Mouse (Mus musculus): Measurements from ENCODE around the gene Srrm3. TPM values are rescaled to one million over a fixed set of nuclear protein-coding genes. Genes with fewer than 3 reads are reported as not detected.

Gene Srrm3
- total and polyA plus RNA-seq, 2 experiments from 2014 or later = 50.8 to 106 TPM

DNA sequence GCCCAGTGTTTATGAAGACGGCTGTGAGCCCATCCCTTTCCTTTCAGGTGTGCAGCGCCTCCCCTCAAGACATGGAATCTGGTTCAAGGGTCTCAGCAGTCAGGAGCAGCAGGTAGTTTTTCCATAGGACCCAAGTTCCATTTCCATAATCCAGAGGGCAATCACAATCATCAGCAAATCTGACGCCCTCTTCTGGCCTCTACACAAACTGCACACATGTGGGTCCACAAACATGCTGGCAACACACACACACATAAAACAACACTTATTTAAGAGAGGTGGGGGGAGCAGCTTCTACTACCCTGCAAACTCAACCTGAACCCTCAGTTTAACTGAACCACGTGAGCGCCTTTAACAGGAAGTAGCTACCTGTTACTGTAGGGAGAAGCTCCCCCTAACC, 111.9 kb downstream of the Srrm3 start:
- Histone ChIP-seq H3K4me3 (ENCODE audit: low read length) (no peak overlapping the region), H3K9ac (replicated peaks; ENCODE audit: low read length) (no peak overlapping the region), H3K27me3 (ENCODE audit: insufficient read depth, low read length) (no peaks in the 10 kb centered on the region), H3K27ac (no peak overlapping the region), H3K36me3 (ENCODE audit: insufficient read depth, low read length) (peaks cover 28% of the 10 kb centered on the region; the same call in 1 of the 2 replicates), H3K9me3 (ENCODE audit: low read length) (no peaks in the 10 kb centered on the region), H3K4me2 (ENCODE audit: low read depth, low read length) (no peak overlapping the region), H3K4me1 (ENCODE audit: insufficient read depth, low read length) (no peaks in the 10 kb centered on the region)
- TF ChIP-seq CTCF (IDR thresholded peaks at IDR 0.05; ENCODE audit: low read depth) = peak; percentile 30
- no peak for ATAC-seq
- 96% methylated on average over 5 of the region's 5 CpGs for WGBS
- DNase-seq (ENCODE audit: low spot score) = no peak

DNA sequence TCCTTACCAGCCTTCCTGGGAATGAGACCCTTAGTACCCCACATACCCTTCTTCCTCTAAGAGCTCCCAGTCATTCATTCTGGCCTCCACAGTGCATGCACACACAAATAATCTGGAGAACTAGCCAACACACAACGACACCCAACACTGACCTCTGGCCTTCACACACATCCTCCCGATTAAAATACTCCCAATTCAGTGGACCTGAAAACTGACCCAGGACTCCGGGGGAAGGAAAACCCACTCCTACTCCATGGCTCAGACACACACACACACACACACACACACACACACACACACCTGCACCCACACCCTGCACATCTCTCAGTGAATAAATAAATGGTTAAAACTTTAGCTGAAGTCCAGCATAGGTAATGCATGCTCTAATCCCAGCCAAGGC, 113.2 kb downstream of the Srrm3 start:
- no peak overlapping the region for H3K4me2 ChIP-seq (ENCODE audit: low read depth, low read length)
- no peak for DNase-seq (ENCODE audit: low spot score)
- H3K9me3 ChIP-seq (ENCODE audit: low read length) = no peaks in the 10 kb centered on the region
- WGBS = 91% methylated on average over 3 of the region's 3 CpGs
- no peak for TF ChIP-seq CTCF (IDR thresholded peaks at IDR 0.05; ENCODE audit: low read depth)
- no peaks in the 10 kb centered on the region for H3K4me1 ChIP-seq (ENCODE audit: insufficient read depth, low read length)
- no peak overlapping the region for H3K27ac ChIP-seq
- no peak for ATAC-seq
- peaks cover 26% of the 10 kb centered on the region; the same call in 1 of the 2 replicates for H3K36me3 ChIP-seq (ENCODE audit: insufficient read depth, low read length)
- no peak overlapping the region for H3K9ac ChIP-seq (replicated peaks; ENCODE audit: low read length)
- H3K4me3 ChIP-seq (ENCODE audit: low read length) = no peak overlapping the region
- H3K27me3 ChIP-seq (ENCODE audit: insufficient read depth, low read length) = no peaks in the 10 kb centered on the region

DNA sequence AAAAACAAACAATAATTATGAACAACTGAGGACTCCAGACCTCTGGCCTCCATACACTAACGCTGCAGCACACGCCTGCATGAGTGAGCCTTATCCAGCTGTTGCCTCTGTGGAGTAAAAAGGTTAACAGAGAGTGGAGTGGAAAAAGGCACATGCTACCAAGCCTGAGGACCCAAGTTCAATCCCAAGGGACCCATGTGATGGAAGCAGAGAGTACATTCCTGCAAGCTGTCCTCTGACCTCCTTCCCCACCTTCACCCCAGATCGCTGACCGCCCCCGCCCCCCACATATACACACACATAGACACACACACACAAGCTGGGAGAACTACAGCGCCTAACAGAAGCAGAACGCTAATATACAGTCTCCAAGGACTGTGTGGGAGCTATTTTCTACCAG, 117.2 kb downstream of the Srrm3 start:
- H3K27ac ChIP-seq = no peak overlapping the region
- H3K27me3 ChIP-seq (ENCODE audit: insufficient read depth, low read length) = no peaks in the 10 kb centered on the region
- no peaks in the 10 kb centered on the region for H3K9me3 ChIP-seq (ENCODE audit: low read length)
- ATAC-seq (no peak), DNase-seq (ENCODE audit: low spot score) (no peak)
- H3K9ac ChIP-seq (replicated peaks; ENCODE audit: low read length) = no peak overlapping the region
- TF ChIP-seq CTCF (IDR thresholded peaks at IDR 0.05; ENCODE audit: low read depth) = no peak
- no peaks in the 10 kb centered on the region for H3K4me1 ChIP-seq (ENCODE audit: insufficient read depth, low read length)
- 88% methylated on average over 7 of the region's 7 CpGs for WGBS
- H3K4me3 ChIP-seq (ENCODE audit: low read length) = no peak overlapping the region
- peaks cover 29% of the 10 kb centered on the region; the same call in 1 of the 2 replicates for H3K36me3 ChIP-seq (ENCODE audit: insufficient read depth, low read length)
- H3K4me2 ChIP-seq (ENCODE audit: low read depth, low read length) = no peak overlapping the region

Small RNA genes within 50 kb of the gene (microRNA-seq; reads per million reads assigned to microRNA genes)
- 0 reads per million in 2 experiments for gene Gm23268

Other genes starting within 250 kb of the Srrm3 start
- gene Ccl26, start 243.3 kb upstream of the Srrm3 start, total RNA-seq (2014; rRNA removed) = not detected in 2 replicates
- not detected in 2 replicates for gene Ccl26, start 243.3 kb upstream of the Srrm3 start, polyA plus RNA-seq (2015; fragmentation: Nextera tagmentation; extraction: Ambion mirVana)
- gene Ccl24, start 233.8 kb upstream of the Srrm3 start, total RNA-seq (2014; rRNA removed) = 0.26 TPM in 1 of 2 replicates, not detected in the other
- gene Ccl24, start 233.8 kb upstream of the Srrm3 start, polyA plus RNA-seq (2015; fragmentation: Nextera tagmentation; extraction: Ambion mirVana) = 1.9 and 2.5 TPM in 2 replicates
- gene Rhbdd2, start 174.3 kb upstream of the Srrm3 start, total RNA-seq (2014; rRNA removed) = 29.1 and 34.2 TPM in 2 replicates
- gene Rhbdd2, start 174.3 kb upstream of the Srrm3 start, polyA plus RNA-seq (2015; fragmentation: Nextera tagmentation; extraction: Ambion mirVana) = 127 and 130 TPM in 2 replicates
- 71.7 and 71.8 TPM in 2 replicates for gene Por, start 136.9 kb upstream of the Srrm3 start, total RNA-seq (2014; rRNA removed)
- gene Por, start 136.9 kb upstream of the Srrm3 start, polyA plus RNA-seq (2015; fragmentation: Nextera tagmentation; extraction: Ambion mirVana) = 69.3 and 71.4 TPM in 2 replicates
- 52.8 and 71.7 TPM in 2 replicates for gene Tmem120a, start 62.4 kb upstream of the Srrm3 start, total RNA-seq (2014; rRNA removed)
- gene Tmem120a, start 62.4 kb upstream of the Srrm3 start, polyA plus RNA-seq (2015; fragmentation: Nextera tagmentation; extraction: Ambion mirVana) = 83.2 and 89.7 TPM in 2 replicates
- gene Styxl1, start 28.5 kb upstream of the Srrm3 start, total RNA-seq (2014; rRNA removed) = 0.10 TPM in 1 of 2 replicates, not detected in the other
- 0.61 and 0.69 TPM in 2 replicates for gene Styxl1, start 28.5 kb upstream of the Srrm3 start, polyA plus RNA-seq (2015; fragmentation: Nextera tagmentation; extraction: Ambion mirVana)
- 165 and 169 TPM in 2 replicates for gene Mdh2, start 28.4 kb upstream of the Srrm3 start, total RNA-seq (2014; rRNA removed)
- 732 and 760 TPM in 2 replicates for gene Mdh2, start 28.4 kb upstream of the Srrm3 start, polyA plus RNA-seq (2015; fragmentation: Nextera tagmentation; extraction: Ambion mirVana)
- 29.4 and 29.6 TPM in 2 replicates for gene Hspb1, start 81.0 kb downstream of the Srrm3 start, total RNA-seq (2014; rRNA removed)
- 28.0 and 30.0 TPM in 2 replicates for gene Hspb1, start 81.0 kb downstream of the Srrm3 start, polyA plus RNA-seq (2015; fragmentation: Nextera tagmentation; extraction: Ambion mirVana)
- gene Ywhag, start 127.7 kb downstream of the Srrm3 start, total RNA-seq (2014; rRNA removed) = 334 and 336 TPM in 2 replicates
- 734 and 782 TPM in 2 replicates for gene Ywhag, start 127.7 kb downstream of the Srrm3 start, polyA plus RNA-seq (2015; fragmentation: Nextera tagmentation; extraction: Ambion mirVana)
- 6.5 and 18.9 TPM in 2 replicates for gene Ssc4d, start 167.6 kb downstream of the Srrm3 start, total RNA-seq (2014; rRNA removed)
- 3.6 and 3.8 TPM in 2 replicates for gene Ssc4d, start 167.6 kb downstream of the Srrm3 start, polyA plus RNA-seq (2015; fragmentation: Nextera tagmentation; extraction: Ambion mirVana)
- 0.10 TPM in 1 of 2 replicates, not detected in the other for gene Zp3, start 173.2 kb downstream of the Srrm3 start, total RNA-seq (2014; rRNA removed)
- gene Zp3, start 173.2 kb downstream of the Srrm3 start, polyA plus RNA-seq (2015; fragmentation: Nextera tagmentation; extraction: Ambion mirVana) = 0.18 and 0.39 TPM in 2 replicates
- 23.5 and 28.6 TPM in 2 replicates for gene Dtx2, start 187.9 kb downstream of the Srrm3 start, total RNA-seq (2014; rRNA removed)
- gene Dtx2, start 187.9 kb downstream of the Srrm3 start, polyA plus RNA-seq (2015; fragmentation: Nextera tagmentation; extraction: Ambion mirVana) = 17.4 and 17.9 TPM in 2 replicates
- gene Upk3b, start 231.6 kb downstream of the Srrm3 start, total RNA-seq (2014; rRNA removed) = not detected in 2 replicates
- not detected in 2 replicates for gene Upk3b, start 231.6 kb downstream of the Srrm3 start, polyA plus RNA-seq (2015; fragmentation: Nextera tagmentation; extraction: Ambion mirVana)
- not detected in 2 replicates for gene Upk3bl, start 247.6 kb downstream of the Srrm3 start, total RNA-seq (2014; rRNA removed)
- 0.14 TPM in 1 of 2 replicates, not detected in the other for gene Upk3bl, start 247.6 kb downstream of the Srrm3 start, polyA plus RNA-seq (2015; fragmentation: Nextera tagmentation; extraction: Ambion mirVana)

All from hindbrain, postnatal 0 days (tissue).